Mouse (Mus musculus): ENCODE data around the gene Ly6g6f. TPM values are rescaled to one million over a fixed set of nuclear protein-coding genes. Genes with fewer than 3 reads are reported as not detected.

The Ly6g6f gene
- polyA plus RNA-seq, 2 experiments from 2014 or later, result not detected

- no peak for ATAC-seq
Observed at GRCm38 (mm10) chr17:35105740-35106389, 20.5 kb upstream of the Ly6g6f start.

- no peak for ATAC-seq
Observed at GRCm38 (mm10) chr17:35104754-35105153, 19.3 kb upstream of the Ly6g6f start.

- no peak for ATAC-seq
Observed at GRCm38 (mm10) chr17:35104079-35104478, 18.7 kb upstream of the Ly6g6f start.

- no peak for ATAC-seq
Observed at GRCm38 (mm10) chr17:35103221-35103690, 17.8 kb upstream of the Ly6g6f start.

GRCm38 (mm10) chr17:35102299-35102698 lies 16.9 kb upstream of the Ly6g6f start:
- ATAC-seq, result no peak

GRCm38 (mm10) chr17:35101161-35101560 lies 15.8 kb upstream of the Ly6g6f start:
- ATAC-seq, result no peak

GRCm38 (mm10) chr17:35100196-35100765 lies 14.9 kb upstream of the Ly6g6f start:
- no peak for ATAC-seq

GRCm38 (mm10) chr17:35097164-35097655 lies 11.8 kb upstream of the Ly6g6f start:
- no peak for ATAC-seq

GRCm38 (mm10) chr17:35096597-35096996 lies 11.2 kb upstream of the Ly6g6f start:
- no peak for ATAC-seq

GRCm38 (mm10) chr17:35094475-35095365 lies 9.3 kb upstream of the Ly6g6f start:
- no peak for ATAC-seq

GRCm38 (mm10) chr17:35092403-35093198 lies 7.2 kb upstream of the Ly6g6f start:
- no peak for ATAC-seq

GRCm38 (mm10) chr17:35090166-35090932 lies 4.9 kb upstream of the Ly6g6f start:
- ATAC-seq, result no peak

- peak; percentile 94 for ATAC-seq
Observed at GRCm38 (mm10) chr17:35088825-35089644, 3.6 kb upstream of the Ly6g6f start, which contains the start of gene Abhd16a. Gene Abhd16a (plus strand): TSS chr17:35089263.

GRCm38 (mm10) chr17:35088151-35088550 lies 2.7 kb upstream of the Ly6g6f start:
- ATAC-seq, result no peak

GRCm38 (mm10) chr17:35083929-35084497 lies 1.4 kb downstream of the Ly6g6f start:
- ATAC-seq, result no peak

- no peak for ATAC-seq
Observed at GRCm38 (mm10) chr17:35082841-35083576, 2.4 kb downstream of the Ly6g6f start.

GRCm38 (mm10) chr17:35080710-35081109 lies 4.7 kb downstream of the Ly6g6f start:
- no peak for ATAC-seq

- ATAC-seq, result no peak
Observed at GRCm38 (mm10) chr17:35080248-35080647, 5.2 kb downstream of the Ly6g6f start.

- ATAC-seq, result no peak
Observed at GRCm38 (mm10) chr17:35079778-35080177, 5.6 kb downstream of the Ly6g6f start.
